Mouse (Mus musculus): ENCODE measurements at regions not wholly inside any gene's neighbourhood (a gene's known extent, or its start where the extent isn't known, plus 50 kb on each side); places are given as distances from the start of the nearest gene placed in this dataset.
A peak's percentile ranks its signal among the peaks of the same experiment; 100 is the strongest.

- no peak overlapping the region for H3K4me3 ChIP-seq
- H3K27ac ChIP-seq = no peak overlapping the region
- intact Hi-C loops (cut with DNase I) = loop anchor here (5.0 kb wide), 1 partner anchor 64 kb away; no protein-coding TSS in a partner anchor
- TF ChIP-seq CTCF (IDR thresholded peaks at IDR 0.05) = no peak
- DNase-seq (ENCODE audit: extremely low spot score in 1 of 2, low spot score in 2 of 2) = no peak
Observed at GRCm38 (mm10) chr7:113672779-113673595, 92.8 kb upstream of the Spon1 start.

DNA sequence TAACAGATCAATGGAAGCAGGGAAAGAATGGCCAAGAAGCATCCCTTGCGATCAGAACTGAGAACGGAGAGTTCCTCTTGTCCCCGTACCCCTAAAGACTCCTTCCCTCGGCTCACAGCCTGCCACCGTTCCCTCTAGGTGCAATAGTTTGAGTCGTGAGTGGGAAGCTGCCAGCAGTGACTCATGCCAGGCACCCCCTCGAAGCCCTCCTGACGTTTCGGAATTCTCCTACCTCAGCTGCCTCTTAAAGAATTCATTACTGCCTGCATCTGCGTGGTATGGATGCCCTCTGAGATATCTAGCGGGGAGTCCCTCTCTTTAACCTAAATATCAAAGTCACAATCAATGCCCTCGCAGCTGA lies 92.2 kb upstream of the Spon1 start:
- no peak for TF ChIP-seq CTCF (IDR thresholded peaks at IDR 0.05)
- Histone ChIP-seq H3K27ac (no peak overlapping the region), H3K4me3 (no peak overlapping the region)
- DNase-seq (ENCODE audit: extremely low spot score in 1 of 2, low spot score in 2 of 2) = peak; percentile 42 to 45
- intact Hi-C loops (cut with DNase I) = loop anchor here (5.0 kb wide), 1 partner anchor 64 kb away; no protein-coding TSS in a partner anchor

- TF ChIP-seq CTCF (IDR thresholded peaks at IDR 0.05) = no peak
- no peak overlapping the region for H3K4me3 ChIP-seq
- H3K27ac ChIP-seq = no peak overlapping the region
- intact Hi-C loops (cut with DNase I) = no loop called here
- DNase-seq (ENCODE audit: extremely low spot score in 1 of 2, low spot score in 2 of 2) = no peak
Observed at GRCm38 (mm10) chr7:113682271-113682670, 83.5 kb upstream of the Spon1 start.

DNA sequence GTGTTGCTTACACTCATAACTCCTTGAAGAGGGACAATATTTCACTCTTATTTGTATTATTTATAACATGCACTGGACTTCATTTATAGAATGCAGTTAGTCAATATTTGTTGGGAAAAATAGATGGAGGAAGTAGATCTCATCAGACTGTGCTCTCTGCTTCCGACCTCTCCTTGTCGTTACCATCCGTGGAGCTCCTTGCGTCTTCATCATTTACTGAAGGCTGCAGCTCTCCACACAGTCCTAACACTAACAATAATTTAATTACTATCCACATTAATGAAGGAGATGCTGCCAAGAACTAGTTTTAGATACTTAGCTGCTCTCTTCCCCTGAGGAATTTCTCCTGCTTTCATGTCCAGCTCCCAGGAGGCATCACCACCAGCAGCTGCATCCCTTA lies 80.4 kb upstream of the Spon1 start:
- intact Hi-C loops (cut with DNase I) = no loop called here
- no peak for DNase-seq (ENCODE audit: extremely low spot score in 1 of 2, low spot score in 2 of 2)
- TF ChIP-seq CTCF (IDR thresholded peaks at IDR 0.05) = no peak
- H3K4me3 ChIP-seq = no peak overlapping the region
- H3K27ac ChIP-seq = no peak overlapping the region

GRCm38 (mm10) chr7:113686527-113686926 lies 79.3 kb upstream of the Spon1 start:
- intact Hi-C loops (cut with DNase I) = no loop called here

GRCm38 (mm10) chr7:113687566-113687965 lies 78.2 kb upstream of the Spon1 start:
- TF ChIP-seq CTCF (IDR thresholded peaks at IDR 0.05) = no peak
- intact Hi-C loops (cut with DNase I) = no loop called here
- no peak overlapping the region for H3K4me3 ChIP-seq
- H3K27ac ChIP-seq = no peak overlapping the region
- no peak for DNase-seq (ENCODE audit: extremely low spot score in 1 of 2, low spot score in 2 of 2)

More at GRCm38 (mm10) chr7:113686527-113686926, 79.3 kb upstream of the Spon1 start:
- DNase-seq (ENCODE audit: extremely low spot score in 1 of 2, low spot score in 2 of 2) = no peak
- Histone ChIP-seq H3K4me3 (no peak overlapping the region), H3K27ac (no peak overlapping the region)
- TF ChIP-seq CTCF (IDR thresholded peaks at IDR 0.05) = no peak

DNA sequence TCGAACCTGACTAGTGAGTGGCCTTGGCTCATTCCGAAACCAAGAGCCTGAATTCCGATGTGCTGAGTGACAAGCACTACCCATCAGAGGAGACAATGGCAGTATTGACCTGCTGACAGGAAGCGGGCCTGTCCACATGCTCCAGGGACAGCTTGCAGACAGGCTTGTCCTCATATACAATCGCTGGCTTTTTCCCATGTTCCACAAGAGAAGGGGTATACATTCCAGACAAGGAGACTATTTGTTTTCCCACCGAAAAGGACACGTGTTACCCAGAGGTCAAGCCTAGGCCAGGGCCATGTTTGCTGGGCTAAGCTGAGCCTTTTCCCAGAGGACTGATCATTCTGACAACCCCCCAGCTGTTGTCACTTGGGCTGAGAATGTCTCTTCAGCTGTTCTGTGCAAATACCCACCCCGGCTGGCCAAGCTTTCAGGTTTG lies 77.5 kb upstream of the Spon1 start:
- intact Hi-C loops (cut with DNase I) = no loop called here
- DNase-seq (ENCODE audit: extremely low spot score in 1 of 2, low spot score in 2 of 2) = no peak

DNA sequence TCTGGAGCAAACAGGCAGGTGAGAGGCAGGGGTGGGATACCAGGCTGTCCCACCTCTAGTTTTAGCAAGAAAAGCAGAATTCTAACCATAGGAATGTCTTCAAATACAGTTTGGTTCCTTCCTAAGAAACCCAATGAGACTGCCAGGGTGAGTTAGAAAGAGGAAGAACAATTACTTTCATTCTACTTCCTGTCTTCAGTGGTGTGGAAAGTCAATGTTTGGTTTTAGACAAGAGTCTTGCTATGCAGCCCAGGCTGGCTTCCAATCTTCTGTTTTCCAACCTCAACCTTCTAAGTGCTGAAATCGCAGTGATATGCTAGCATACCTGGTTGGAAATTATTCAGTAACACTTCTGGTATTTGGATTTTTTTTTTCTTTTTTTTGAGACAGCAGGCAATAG lies 77.1 kb upstream of the Spon1 start:
- DNase-seq (ENCODE audit: extremely low spot score in 1 of 2, low spot score in 2 of 2) = no peak
- Histone ChIP-seq H3K27ac (no peak overlapping the region), H3K4me3 (no peak overlapping the region)
- intact Hi-C loops (cut with DNase I) = no loop called here
- TF ChIP-seq CTCF (IDR thresholded peaks at IDR 0.05) = no peak

More for the DNA sequence above, 77.5 kb upstream of the Spon1 start:
- no peak for TF ChIP-seq CTCF (IDR thresholded peaks at IDR 0.05)
- Histone ChIP-seq H3K4me3 (no peak overlapping the region), H3K27ac (no peak overlapping the region)

DNA sequence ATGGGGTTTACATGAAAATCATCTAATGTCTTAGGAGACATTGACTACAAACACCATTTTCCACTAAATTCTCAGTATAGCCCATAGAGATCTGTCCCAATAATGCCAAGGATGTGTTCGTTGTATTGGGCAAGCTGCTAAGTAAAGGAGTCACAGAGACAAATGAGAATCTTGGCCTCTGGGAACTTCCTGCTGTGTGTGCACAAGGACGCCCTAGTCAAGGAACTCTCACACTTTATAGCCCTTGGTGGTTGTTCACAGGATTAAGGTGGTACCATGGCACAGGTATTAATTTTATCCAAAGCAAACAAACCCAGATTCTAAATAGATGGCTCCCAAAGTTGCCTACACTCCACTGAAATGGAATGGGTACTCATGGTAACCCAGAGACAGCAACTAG lies 76.7 kb upstream of the Spon1 start:
- no peak for TF ChIP-seq CTCF (IDR thresholded peaks at IDR 0.05)
- Histone ChIP-seq H3K27ac (no peak overlapping the region), H3K4me3 (no peak overlapping the region)
- intact Hi-C loops (cut with DNase I) = no loop called here
- no peak for DNase-seq (ENCODE audit: extremely low spot score in 1 of 2, low spot score in 2 of 2)

GRCm38 (mm10) chr7:113691756-113692155 lies 74.0 kb upstream of the Spon1 start:
- TF ChIP-seq CTCF (IDR thresholded peaks at IDR 0.05) = no peak
- Histone ChIP-seq H3K4me3 (no peak overlapping the region), H3K27ac (no peak overlapping the region)
- no peak for DNase-seq (ENCODE audit: extremely low spot score in 1 of 2, low spot score in 2 of 2)
- intact Hi-C loops (cut with DNase I) = no loop called here

- intact Hi-C loops (cut with DNase I) = no loop called here
- DNase-seq (ENCODE audit: extremely low spot score in 1 of 2, low spot score in 2 of 2) = no peak
- no peak for TF ChIP-seq CTCF (IDR thresholded peaks at IDR 0.05)
- no peak overlapping the region for H3K27ac ChIP-seq
- H3K4me3 ChIP-seq = no peak overlapping the region
Observed at GRCm38 (mm10) chr7:113693526-113693925, 72.3 kb upstream of the Spon1 start.

- H3K27ac ChIP-seq = no peak overlapping the region
- no peak for TF ChIP-seq CTCF (IDR thresholded peaks at IDR 0.05)
- DNase-seq (ENCODE audit: extremely low spot score in 1 of 2, low spot score in 2 of 2) = no peak
- intact Hi-C loops (cut with DNase I) = no loop called here
- H3K4me3 ChIP-seq = no peak overlapping the region
Observed at GRCm38 (mm10) chr7:113694466-113694865, 71.3 kb upstream of the Spon1 start.

GRCm38 (mm10) chr7:113705929-113706328 lies 59.9 kb upstream of the Spon1 start:
- no peak overlapping the region for H3K4me3 ChIP-seq
- H3K27ac ChIP-seq = no peak overlapping the region
- TF ChIP-seq CTCF (IDR thresholded peaks at IDR 0.05) = peak; percentile 11
- intact Hi-C loops (cut with DNase I) = no loop called here
- no peak for DNase-seq (ENCODE audit: extremely low spot score in 1 of 2, low spot score in 2 of 2)

All from left cerebral cortex, adult 2 months (tissue).